Mouse (Mus musculus) naive thymus-derived CD4-positive, alpha-beta T cell, adult 2 months (primary cell): ENCODE results near the gene Tmem40.

Experiments
- DNase-seq: peaks from one replicate; pipeline ENCODE4 v3.0.0-alpha.2; 2011; ENCODE audit warnings: low read depth

The Tmem40 gene

GRCm38 (mm10) chr6:115701302-115701701, 60.9 kb downstream of the Tmem40 start:
- peak; percentile 43 for DNase-seq

GRCm38 (mm10) chr6:115700778-115701177, 61.4 kb downstream of the Tmem40 start:
- DNase-seq, result no peak

- peak; percentile 71 for DNase-seq
Observed at GRCm38 (mm10) chr6:115698699-115699098, 63.5 kb downstream of the Tmem40 start.

- DNase-seq, result peak; percentile 67
Observed at GRCm38 (mm10) chr6:115697739-115698558, 64.3 kb downstream of the Tmem40 start.

GRCm38 (mm10) chr6:115696707-115697215, 65.4 kb downstream of the Tmem40 start:
- DNase-seq, result peak; percentile 22

GRCm38 (mm10) chr6:115695124-115695523, 67.1 kb downstream of the Tmem40 start:
- DNase-seq, result no peak

- no peak for DNase-seq
Observed at GRCm38 (mm10) chr6:115694441-115694842, 67.8 kb downstream of the Tmem40 start.

- peak; percentile 48 for DNase-seq
Observed at GRCm38 (mm10) chr6:115692963-115693730, 69.1 kb downstream of the Tmem40 start.

- DNase-seq, result no peak
Observed at GRCm38 (mm10) chr6:115692163-115692950, 69.9 kb downstream of the Tmem40 start.

GRCm38 (mm10) chr6:115690105-115690504, 72.1 kb downstream of the Tmem40 start:
- no peak for DNase-seq

GRCm38 (mm10) chr6:115688589-115688988, 73.6 kb downstream of the Tmem40 start:
- DNase-seq, result no peak

GRCm38 (mm10) chr6:115687753-115688152, 74.5 kb downstream of the Tmem40 start:
- DNase-seq, result no peak

GRCm38 (mm10) chr6:115684851-115685646, 77.2 kb downstream of the Tmem40 start:
- no peak for DNase-seq

- no peak for DNase-seq
Observed at GRCm38 (mm10) chr6:115684271-115684670, 77.9 kb downstream of the Tmem40 start.

- DNase-seq, result no peak
Observed at GRCm38 (mm10) chr6:115681066-115681465, 81.1 kb downstream of the Tmem40 start.
